Mouse (Mus musculus): ENCODE data around the gene Gpr65. TPM values are rescaled to one million over a fixed set of nuclear protein-coding genes. Genes with fewer than 3 reads are reported as not detected.

The Gpr65 gene
- polyA plus RNA-seq, 1 experiment from 2014 or later = 0.66 TPM

DNA sequence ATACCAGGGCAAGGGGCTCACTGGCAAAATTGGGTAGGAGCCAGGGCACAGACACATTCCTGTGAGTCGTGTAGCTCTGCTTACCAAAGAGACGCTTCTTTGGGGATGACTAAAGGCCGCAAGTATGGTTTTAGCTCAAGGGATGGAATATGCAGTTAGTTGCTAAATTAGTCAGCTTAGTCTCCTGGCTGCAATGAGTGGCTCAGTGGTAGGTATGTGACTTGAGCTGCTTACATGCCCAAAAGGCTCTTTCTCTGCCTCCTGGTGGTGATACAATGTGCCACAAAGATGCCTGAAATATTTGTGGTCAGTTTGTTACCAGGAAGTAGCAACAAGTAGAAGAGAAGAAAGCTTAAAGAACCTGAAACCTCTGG is 15.0 kb downstream of the Gpr65 start:
- Histone ChIP-seq H3K4me3 (replicated peaks) (no peak overlapping the region), H3K9me3 (no peaks in the 10 kb centered on the region), H3K36me3 (no peaks in the 10 kb centered on the region), H3K4me1 (replicated peaks) (no peaks in the 10 kb centered on the region), H3K27me3 (no peaks in the 10 kb centered on the region), H3K27ac (no peak overlapping the region), H3K4me2 (no peak overlapping the region), H3K9ac (replicated peaks) (no peak overlapping the region)
- WGBS = 74% methylated on average over 3 of the region's 3 CpGs
- no peak for ATAC-seq (ENCODE audit: insufficient number of reproducible peaks, insufficient read depth, low FRiP score, low TSS enrichment, low read depth)

DNA sequence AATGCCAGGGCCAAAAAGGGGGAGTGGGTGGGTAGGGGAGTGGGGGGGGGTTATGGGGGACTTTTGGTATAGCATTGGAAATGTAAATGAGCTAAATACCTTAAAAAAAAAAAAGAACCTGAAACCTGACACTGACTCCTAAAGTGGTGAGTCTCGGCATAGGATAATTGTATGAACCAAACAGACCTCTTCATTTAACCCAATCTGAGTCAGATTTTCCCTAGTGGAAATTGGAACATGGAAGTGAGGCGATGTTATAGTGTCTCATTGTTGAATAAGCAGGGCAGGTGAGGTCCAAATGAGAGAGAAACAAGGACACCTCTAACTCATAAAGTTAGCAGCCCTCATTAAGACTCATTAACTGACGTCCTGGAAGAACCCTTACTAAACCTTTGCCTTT is 16.0 kb downstream of the Gpr65 start:
- WGBS = 65% methylated on average over 3 of the region's 3 CpGs
- H3K4me2 ChIP-seq = no peak overlapping the region
- no peaks in the 10 kb centered on the region for H3K36me3 ChIP-seq

DNA sequence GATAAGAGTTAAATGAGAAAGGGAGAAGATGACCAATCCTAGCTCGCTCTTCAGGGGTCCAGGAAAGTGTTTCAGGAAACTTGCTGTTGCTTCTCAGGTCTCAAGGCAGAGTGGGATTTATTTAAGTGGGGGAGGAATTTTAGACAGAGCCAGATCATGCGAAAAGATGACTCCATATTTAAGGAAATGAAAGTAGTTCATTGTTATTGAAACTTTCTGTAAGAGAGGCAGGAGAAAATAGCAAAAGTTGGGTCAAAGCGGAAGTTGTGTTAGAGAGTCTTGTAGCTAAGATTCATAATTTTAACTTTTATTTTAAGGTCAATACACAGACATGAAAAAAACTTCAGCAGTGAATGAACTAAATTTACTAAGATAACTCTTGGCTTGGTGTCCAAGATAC is 22.0 kb downstream of the Gpr65 start:
- no peaks in the 10 kb centered on the region for H3K9me3 ChIP-seq
- WGBS = 90% methylated on average over 3 of the region's 3 CpGs
- H3K27ac ChIP-seq = no peak overlapping the region
- no peak overlapping the region for H3K4me3 ChIP-seq (replicated peaks)
- no peak overlapping the region for H3K9ac ChIP-seq (replicated peaks)
- H3K27me3 ChIP-seq = no peaks in the 10 kb centered on the region
- no peaks in the 10 kb centered on the region for H3K4me1 ChIP-seq (replicated peaks)
- no peak overlapping the region for H3K4me2 ChIP-seq
- ATAC-seq (ENCODE audit: insufficient number of reproducible peaks, insufficient read depth, low FRiP score, low TSS enrichment, low read depth) = no peak
- no peaks in the 10 kb centered on the region for H3K36me3 ChIP-seq

More for the DNA sequence above, 16.0 kb downstream of the Gpr65 start:
- H3K9ac ChIP-seq (replicated peaks) = no peak overlapping the region
- H3K4me3 ChIP-seq (replicated peaks) = no peak overlapping the region
- ATAC-seq (ENCODE audit: insufficient number of reproducible peaks, insufficient read depth, low FRiP score, low TSS enrichment, low read depth) = no peak
- H3K4me1 ChIP-seq (replicated peaks) = no peaks in the 10 kb centered on the region
- no peaks in the 10 kb centered on the region for H3K27me3 ChIP-seq
- H3K9me3 ChIP-seq = no peaks in the 10 kb centered on the region
- H3K27ac ChIP-seq = no peak overlapping the region

DNA sequence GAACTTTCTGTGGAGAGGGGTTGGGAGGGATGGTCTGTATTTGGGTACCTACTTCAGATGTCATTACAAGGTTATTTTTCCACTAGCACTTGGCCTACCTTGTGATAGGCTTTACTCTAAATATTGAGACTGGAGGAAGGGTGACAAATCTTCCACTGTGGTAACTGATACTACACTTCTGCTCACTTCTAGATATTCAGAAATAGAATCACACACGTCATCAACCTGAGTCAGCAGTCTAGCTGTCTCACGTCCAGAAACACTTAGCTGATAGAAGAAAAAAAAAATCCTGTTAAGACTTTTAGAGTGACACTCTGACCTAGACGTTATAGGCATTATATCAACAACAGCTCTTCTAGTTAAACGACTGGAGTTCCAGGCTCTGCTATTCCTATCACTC is 23.8 kb downstream of the Gpr65 start:
- Histone ChIP-seq H3K27ac (no peak overlapping the region), H3K9me3 (no peaks in the 10 kb centered on the region), H3K4me3 (replicated peaks) (no peak overlapping the region), H3K4me1 (replicated peaks) (no peaks in the 10 kb centered on the region), H3K36me3 (no peaks in the 10 kb centered on the region), H3K9ac (replicated peaks) (no peak overlapping the region), H3K27me3 (no peaks in the 10 kb centered on the region), H3K4me2 (no peak overlapping the region)
- 64% methylated on average over 4 of the region's 4 CpGs for WGBS
- no peak for ATAC-seq (ENCODE audit: insufficient number of reproducible peaks, insufficient read depth, low FRiP score, low TSS enrichment, low read depth)

DNA sequence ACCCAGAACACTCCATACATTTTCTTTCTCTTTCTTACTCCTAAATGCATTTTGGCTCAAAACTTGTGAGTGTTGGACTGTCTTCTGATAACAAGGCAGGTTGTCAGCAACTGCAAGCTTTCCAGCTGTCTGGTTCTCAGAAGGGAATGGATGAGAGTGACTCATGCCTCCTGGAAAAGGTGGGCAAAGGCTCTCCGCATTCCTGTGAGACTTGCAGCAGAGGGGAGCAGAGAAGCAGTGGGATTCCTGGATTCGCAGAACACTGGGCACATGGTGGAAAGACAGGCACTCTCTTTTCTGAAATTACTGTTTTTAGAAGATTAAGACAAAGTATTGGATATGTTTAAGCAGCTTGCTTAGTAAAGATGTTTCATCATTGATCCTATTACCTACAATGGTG is 25.8 kb downstream of the Gpr65 start:
- H3K4me3 ChIP-seq (replicated peaks) = no peak overlapping the region
- H3K27ac ChIP-seq = no peak overlapping the region
- 92% methylated on average over 2 of the region's 2 CpGs for WGBS
- no peaks in the 10 kb centered on the region for H3K27me3 ChIP-seq
- H3K9me3 ChIP-seq = no peaks in the 10 kb centered on the region
- no peak for ATAC-seq (ENCODE audit: insufficient number of reproducible peaks, insufficient read depth, low FRiP score, low TSS enrichment, low read depth)
- no peak overlapping the region for H3K4me2 ChIP-seq
- H3K4me1 ChIP-seq (replicated peaks) = no peaks in the 10 kb centered on the region
- no peak overlapping the region for H3K9ac ChIP-seq (replicated peaks)
- no peaks in the 10 kb centered on the region for H3K36me3 ChIP-seq

DNA sequence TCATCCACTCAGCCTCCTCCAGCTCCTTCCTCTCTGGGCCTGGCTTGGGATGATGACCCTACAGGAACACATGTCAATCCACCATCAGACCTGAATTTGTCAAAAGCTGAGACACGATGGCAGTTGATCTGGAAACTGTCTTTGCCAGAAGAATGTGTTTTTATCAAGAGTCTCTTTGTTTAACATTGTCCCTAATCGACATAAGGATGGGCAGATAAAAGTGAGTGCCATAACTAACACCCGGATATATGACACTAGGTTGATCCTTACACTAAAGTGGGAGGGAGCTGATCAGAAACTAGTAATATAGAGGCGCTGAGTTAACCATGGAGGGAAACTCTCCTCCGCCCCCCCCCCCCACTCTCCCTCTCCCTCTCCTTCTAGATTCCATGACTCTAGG is 33.5 kb downstream of the Gpr65 start:
- no peak overlapping the region for H3K27ac ChIP-seq

DNA sequence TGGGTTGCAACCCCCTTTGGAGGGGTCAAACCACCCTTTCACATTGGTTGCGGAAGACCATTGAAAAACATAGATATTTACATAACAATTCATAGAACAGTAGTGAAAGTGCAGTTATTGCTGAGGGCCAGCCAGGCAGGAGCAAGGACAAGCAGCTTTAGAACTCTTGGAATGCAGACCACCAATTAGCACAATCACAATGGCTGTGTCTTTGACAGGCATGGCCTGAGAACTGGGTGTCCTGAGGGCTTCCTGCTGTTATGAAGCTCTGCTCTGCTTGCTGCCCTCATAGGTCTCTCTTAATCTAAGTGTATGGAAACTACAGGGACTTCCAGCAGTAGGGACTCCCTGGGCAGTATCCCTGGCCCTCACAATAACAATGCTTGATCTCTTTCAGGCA is 34.6 kb downstream of the Gpr65 start:
- Histone ChIP-seq H3K4me3 (replicated peaks) (no peak overlapping the region), H3K9ac (replicated peaks) (no peak overlapping the region), H3K4me2 (no peak overlapping the region), H3K4me1 (replicated peaks) (no peaks in the 10 kb centered on the region), H3K9me3 (no peaks in the 10 kb centered on the region), H3K36me3 (no peaks in the 10 kb centered on the region), H3K27ac (no peak overlapping the region), H3K27me3 (no peaks in the 10 kb centered on the region)
- no peak for ATAC-seq (ENCODE audit: insufficient number of reproducible peaks, insufficient read depth, low FRiP score, low TSS enrichment, low read depth)
- WGBS = 95% methylated on average over 1 of the region's 1 CpGs

More for the DNA sequence above, 33.5 kb downstream of the Gpr65 start:
- Histone ChIP-seq H3K9me3 (no peaks in the 10 kb centered on the region), H3K4me2 (no peak overlapping the region), H3K4me3 (replicated peaks) (no peak overlapping the region), H3K36me3 (no peaks in the 10 kb centered on the region), H3K9ac (replicated peaks) (no peak overlapping the region), H3K4me1 (replicated peaks) (no peaks in the 10 kb centered on the region), H3K27me3 (no peaks in the 10 kb centered on the region)
- ATAC-seq (ENCODE audit: insufficient number of reproducible peaks, insufficient read depth, low FRiP score, low TSS enrichment, low read depth) = no peak
- 86% methylated on average over 5 of the region's 5 CpGs for WGBS

DNA sequence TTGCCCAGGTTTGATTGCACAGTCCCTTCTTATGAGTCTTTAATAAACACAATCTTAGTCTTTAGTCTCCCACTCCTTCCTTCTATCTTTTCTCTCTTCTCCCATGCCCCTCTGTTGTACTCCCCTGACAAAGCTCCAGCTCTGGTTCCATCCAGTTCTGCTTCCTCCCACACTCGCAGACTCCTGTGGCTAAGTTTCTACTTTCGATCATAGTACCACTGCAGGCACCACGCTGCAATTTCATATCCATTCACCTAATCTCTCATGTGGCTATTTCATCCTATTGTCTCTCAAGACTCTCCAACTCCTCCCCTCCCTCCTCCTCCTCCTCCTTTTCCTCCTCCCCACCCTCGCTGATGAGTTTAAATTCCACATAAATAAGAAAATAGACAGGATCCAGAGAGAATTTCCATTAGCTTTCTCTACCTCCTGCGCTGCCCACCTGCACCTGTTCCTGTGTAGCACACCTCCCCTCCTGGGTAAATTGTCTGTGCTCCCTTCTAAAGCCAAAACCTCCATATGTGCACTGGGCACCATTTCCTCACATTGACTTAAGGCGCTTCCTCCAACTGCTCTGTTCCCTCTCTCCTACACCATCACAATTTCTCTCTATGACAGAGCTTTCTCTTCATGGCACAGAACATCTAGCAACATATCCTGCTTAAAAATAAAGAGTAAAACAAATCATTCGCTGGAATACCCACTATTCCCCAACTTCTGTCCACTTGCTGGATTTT is 38.9 kb downstream of the Gpr65 start:
- Histone ChIP-seq H3K9me3 (no peaks in the 10 kb centered on the region), H3K4me1 (replicated peaks) (no peaks in the 10 kb centered on the region), H3K27ac (no peak overlapping the region), H3K36me3 (no peaks in the 10 kb centered on the region), H3K4me3 (replicated peaks) (no peak overlapping the region), H3K27me3 (no peaks in the 10 kb centered on the region), H3K4me2 (no peak overlapping the region), H3K9ac (replicated peaks) (no peak overlapping the region)
- WGBS = 86% methylated on average over 7 of the region's 7 CpGs
- ATAC-seq (ENCODE audit: insufficient number of reproducible peaks, insufficient read depth, low FRiP score, low TSS enrichment, low read depth) = no peak

DNA sequence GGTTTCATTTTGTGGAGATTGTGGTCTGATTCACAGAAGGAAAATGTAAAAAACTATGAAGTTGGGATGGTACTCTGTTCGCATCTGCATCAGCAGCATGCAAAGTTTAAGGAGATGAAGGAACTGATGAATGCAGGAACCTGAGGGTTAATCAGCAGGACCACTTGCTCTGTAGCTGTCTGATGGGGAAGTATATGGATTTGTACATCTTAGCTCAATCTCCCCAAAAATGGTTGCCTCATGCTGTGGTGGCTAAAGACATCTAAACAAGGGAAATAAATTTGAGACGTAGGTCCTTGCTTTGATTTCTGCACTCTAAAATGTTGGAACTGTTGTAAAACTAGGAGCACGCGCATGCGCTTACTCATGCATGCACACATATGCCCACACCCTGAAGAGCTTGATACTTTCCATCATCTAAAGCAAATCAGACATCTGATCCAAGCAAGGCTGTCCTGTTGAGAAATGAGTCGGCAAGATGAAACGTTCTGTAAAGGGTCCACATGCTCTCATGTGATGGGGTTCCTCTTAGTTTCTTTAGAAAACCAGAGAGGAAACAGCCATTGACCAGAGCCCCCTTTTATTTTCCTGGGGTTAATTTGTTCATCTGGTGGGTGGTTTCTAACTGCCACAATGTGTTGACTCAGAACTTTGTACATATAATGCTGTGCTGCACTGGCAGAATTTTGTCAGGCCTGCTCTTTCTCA is 43.1 kb downstream of the Gpr65 start:
- Histone ChIP-seq H3K27me3 (no peaks in the 10 kb centered on the region), H3K36me3 (no peaks in the 10 kb centered on the region), H3K4me1 (replicated peaks) (no peaks in the 10 kb centered on the region), H3K4me3 (replicated peaks) (no peak overlapping the region), H3K9me3 (no peaks in the 10 kb centered on the region), H3K4me2 (no peak overlapping the region), H3K9ac (replicated peaks) (no peak overlapping the region), H3K27ac (no peak overlapping the region)
- no peak for ATAC-seq (ENCODE audit: insufficient number of reproducible peaks, insufficient read depth, low FRiP score, low TSS enrichment, low read depth)
- 87% methylated on average over 7 of the region's 7 CpGs for WGBS

DNA sequence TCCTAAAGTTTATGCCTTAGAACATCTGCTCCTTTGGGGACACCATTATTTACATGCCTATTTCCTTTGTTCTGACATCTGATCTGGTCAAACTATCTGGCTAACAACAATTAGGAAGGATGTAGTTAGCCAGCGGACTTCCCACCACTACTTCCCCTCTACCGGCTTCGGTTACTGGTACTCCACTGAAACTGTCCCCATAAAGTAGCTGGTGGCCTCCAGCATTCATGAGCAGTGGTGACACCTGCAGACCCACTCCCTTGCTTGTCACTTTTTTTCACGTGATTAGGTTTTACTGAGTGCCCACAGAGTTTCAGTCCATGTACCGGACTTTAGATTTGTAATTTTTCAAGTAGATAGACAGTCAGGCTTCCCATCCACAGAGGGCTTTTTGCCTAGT is 47.5 kb downstream of the Gpr65 start:
- no peak for ATAC-seq (ENCODE audit: insufficient number of reproducible peaks, insufficient read depth, low FRiP score, low TSS enrichment, low read depth)
- Histone ChIP-seq H3K4me1 (replicated peaks) (no peaks in the 10 kb centered on the region), H3K27me3 (no peaks in the 10 kb centered on the region), H3K4me2 (no peak overlapping the region), H3K4me3 (replicated peaks) (no peak overlapping the region), H3K9ac (replicated peaks) (no peak overlapping the region), H3K36me3 (no peaks in the 10 kb centered on the region), H3K9me3 (no peaks in the 10 kb centered on the region), H3K27ac (no peak overlapping the region)
- 77% methylated on average over 5 of the region's 5 CpGs for WGBS

DNA sequence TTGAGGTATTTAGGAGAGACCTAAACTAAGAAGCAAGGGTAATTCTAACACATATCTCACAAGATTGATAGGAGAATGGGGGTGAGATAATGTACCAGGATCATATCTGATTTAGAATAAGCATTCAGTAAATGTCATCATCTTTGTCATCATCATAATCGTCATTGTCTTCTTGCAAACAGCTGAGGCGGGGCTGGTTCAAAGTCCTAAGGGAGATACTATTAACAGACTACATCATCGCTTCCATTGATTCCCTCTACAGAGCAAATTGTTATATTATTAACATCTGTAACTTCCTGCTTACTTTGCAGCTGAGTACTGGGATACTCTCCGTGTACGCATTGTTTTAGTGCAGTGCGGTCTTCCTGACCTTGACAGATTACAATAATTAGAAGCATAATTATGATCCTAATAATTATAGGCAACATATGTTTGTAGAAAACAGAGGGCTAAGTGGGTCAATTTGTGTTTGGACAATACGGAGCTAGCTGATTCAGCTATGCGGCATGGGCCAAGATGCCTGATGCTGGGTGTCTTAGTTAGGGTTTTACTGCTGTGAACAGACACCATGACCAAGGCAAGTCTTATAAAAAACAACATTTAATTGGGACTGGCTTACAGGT is 49.4 kb downstream of the Gpr65 start:
- H3K9me3 ChIP-seq = no peaks in the 10 kb centered on the region
- H3K4me3 ChIP-seq (replicated peaks) = no peak overlapping the region
- no peaks in the 10 kb centered on the region for H3K27me3 ChIP-seq
- H3K36me3 ChIP-seq = no peaks in the 10 kb centered on the region
- H3K4me2 ChIP-seq = no peak overlapping the region
- no peak for ATAC-seq (ENCODE audit: insufficient number of reproducible peaks, insufficient read depth, low FRiP score, low TSS enrichment, low read depth)
- H3K27ac ChIP-seq = no peak overlapping the region
- H3K9ac ChIP-seq (replicated peaks) = no peak overlapping the region
- no peaks in the 10 kb centered on the region for H3K4me1 ChIP-seq (replicated peaks)
- 92% methylated on average over 8 of the region's 8 CpGs for WGBS

Measured in limb, embryonic 12.5 days (tissue).